Mouse (Mus musculus) adrenal gland, postnatal 14 days (tissue): Measurements from ENCODE around the gene Pls3. TPM values are rescaled to one million over a fixed set of nuclear protein-coding genes. Genes with fewer than 3 reads are reported as not detected.
"Not testable (repeated sequence)": the region's sequence is repeated elsewhere in the genome, so short reads cannot be mapped to it uniquely, and the experiment has no call there.

Source experiments
- DNase-seq: peaks from one replicate; pipeline ENCODE4 v3.0.0; 2021; ENCODE audit warnings: mixed read lengths
- total RNA-seq: library from RNA; stranded (reverse); gene quantifications from 2 replicates; pipeline ENCODE4 v1.2.3, GENCODE M21; 2021

Pls3 gene
- total RNA-seq, 1 experiment from 2014 or later: 61.5 TPM

DNA sequence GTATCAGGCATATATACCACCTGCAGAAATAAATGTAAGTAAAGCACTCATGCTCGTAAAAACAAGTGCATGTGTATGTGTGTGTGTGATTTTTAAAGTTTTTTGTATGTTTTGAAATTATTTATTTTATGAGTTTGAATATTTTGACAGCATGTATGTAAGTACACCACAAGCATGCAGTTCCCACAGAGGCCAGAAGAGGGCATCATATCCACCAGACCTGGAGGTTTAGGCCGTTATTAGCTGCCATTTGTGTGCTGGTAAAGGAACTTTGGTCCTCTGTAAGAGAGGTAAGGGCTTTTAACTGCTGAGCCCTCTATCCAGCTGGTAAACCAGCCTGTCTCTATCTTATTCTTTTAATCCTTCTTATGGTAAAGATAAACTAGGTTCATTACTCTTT, 97.5 kb downstream of the Pls3 start:
- DNase-seq: peak; percentile 23

DNA sequence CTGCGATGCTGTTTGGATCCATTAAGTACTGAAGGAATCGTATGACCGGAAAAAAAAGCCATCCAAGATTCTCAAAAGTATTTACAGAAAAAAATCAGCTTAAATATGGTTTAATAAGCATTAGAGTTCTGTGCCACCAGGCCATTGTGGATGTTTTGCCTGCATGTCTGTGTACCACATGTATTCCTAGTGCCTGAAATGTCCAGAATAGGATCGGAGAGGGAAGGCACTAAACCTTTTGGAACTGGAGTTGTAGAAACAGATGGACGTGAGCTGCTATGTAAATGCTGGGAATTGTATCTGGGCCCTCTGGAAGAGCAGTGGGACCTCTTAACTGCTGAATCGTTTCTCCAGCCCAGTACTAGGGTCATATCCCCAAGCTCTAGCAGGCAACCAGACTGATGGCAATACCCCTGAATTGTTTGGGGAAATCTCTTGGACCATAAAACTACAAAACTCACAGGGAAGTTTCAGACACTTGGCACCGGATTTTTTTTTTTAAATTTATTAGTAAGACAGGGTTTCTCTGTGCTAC, 110.1 kb downstream of the Pls3 start:
- peak; percentile 4 for DNase-seq

DNA sequence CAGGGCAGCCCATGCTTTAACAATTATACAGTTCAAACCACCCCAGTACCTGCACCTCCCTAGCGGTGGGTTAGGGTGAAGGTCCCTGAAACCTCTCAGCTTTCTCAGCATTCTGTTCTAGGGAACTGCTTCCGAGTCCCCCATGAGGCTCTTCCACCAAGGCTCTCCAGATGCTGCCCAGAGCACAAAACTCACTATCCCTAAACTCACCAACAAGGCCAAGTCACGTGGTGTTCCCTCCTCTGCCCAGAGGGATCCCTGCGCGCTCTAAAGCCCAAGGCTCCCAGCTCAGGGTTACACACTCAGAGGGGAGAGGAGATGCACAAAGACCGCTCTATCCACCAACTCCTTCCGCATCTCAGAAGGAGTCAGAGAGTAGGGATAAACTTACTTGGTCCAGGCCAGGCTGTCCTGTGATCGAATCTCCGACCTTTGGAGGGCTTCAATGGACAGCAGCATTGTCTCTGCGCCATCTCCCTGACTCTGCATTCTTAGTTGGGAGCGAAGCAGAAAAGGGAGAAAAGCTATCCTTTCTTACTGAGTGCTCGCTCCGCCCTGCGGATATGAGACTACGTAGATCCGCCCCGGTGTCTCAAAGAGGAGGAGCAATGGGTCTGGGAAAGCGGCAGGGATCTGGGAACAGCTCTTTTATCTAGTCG, 110.7 kb downstream of the Pls3 start:
- DNase-seq: peak; percentile 76

DNA sequence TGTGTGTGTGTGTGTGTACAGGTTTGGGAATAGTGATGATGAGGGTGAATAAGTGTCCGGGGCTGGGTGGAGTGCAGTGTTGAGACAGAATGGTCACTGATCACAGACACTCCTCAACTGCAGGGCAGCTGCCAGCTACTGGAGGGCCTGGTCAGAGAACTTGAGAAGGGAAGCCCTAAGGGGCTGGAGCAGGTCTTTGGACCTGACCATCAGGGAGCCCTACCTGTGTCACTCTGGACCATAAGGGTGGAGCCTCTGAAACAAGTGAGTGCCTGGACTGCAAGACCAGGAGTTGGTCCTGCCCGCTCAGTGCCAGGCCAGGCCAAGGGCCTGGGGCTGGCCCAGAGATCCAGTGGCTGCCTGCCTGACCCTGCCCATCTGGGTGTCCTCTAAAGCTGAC, 115.5 kb downstream of the Pls3 start:
- not testable (repeated sequence) for DNase-seq

DNA sequence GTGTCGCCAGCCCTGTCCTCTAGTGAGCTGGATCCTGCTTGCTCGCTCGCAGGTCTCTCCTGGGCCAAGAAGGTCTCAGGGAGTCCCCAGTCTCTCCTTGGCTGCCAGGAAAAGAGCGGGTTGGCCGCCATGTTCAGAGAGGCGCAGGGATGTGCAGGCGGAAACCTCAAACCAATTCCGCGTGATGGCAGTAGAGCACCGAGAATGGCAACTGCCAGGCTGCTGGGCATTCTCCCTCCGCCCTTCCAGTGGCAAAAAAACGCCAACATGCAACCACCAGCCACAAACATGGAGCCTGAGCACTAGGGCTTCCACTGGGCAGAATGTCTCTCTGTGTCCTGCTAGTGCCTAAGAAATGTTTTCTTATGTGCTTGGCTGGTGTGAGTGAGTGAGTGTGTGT, 115.9 kb downstream of the Pls3 start:
- peak; percentile 88 for DNase-seq

DNA sequence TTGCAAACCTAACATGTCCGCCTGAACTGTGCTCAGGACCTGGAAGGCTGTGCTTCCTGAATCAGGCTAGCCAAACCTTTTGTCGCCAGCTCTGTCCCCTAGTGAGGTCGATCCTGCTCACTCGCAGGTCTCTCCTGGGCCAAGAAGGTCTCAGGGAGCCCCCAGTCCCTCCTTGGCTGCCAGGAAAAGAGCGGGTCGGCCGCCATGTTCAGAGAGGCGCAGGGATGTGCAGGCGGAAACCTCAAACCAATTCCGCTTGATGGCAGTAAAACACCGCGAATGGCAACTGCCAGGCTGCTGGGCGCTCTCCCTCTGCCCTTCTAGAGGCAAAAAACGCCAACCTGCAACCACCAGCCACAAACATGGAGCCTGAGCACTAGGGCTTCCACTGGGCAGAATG, 117.0 kb downstream of the Pls3 start:
- peak; percentile 75 for DNase-seq

DNA sequence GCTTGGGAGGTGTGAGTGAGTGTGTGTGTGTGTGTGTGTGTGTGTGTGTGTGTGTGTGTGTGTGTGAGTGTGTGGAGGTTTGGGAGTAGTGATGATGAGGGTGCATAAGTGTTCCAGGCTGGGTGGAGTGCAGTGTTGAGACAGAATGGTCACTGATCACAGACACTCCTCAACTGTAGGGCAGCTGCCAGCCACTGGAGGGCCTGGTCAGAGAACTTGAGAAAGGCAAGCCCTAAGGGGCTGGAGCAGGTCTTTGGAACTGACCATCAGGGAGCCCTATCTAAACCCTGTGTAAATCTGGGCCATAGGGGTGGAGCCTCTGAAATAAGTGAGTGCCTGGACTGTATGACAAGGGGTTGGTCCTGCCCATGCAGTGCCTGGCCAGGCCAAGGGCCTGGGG, 120.5 kb downstream of the Pls3 start:
- DNase-seq: peak; percentile 19

DNA sequence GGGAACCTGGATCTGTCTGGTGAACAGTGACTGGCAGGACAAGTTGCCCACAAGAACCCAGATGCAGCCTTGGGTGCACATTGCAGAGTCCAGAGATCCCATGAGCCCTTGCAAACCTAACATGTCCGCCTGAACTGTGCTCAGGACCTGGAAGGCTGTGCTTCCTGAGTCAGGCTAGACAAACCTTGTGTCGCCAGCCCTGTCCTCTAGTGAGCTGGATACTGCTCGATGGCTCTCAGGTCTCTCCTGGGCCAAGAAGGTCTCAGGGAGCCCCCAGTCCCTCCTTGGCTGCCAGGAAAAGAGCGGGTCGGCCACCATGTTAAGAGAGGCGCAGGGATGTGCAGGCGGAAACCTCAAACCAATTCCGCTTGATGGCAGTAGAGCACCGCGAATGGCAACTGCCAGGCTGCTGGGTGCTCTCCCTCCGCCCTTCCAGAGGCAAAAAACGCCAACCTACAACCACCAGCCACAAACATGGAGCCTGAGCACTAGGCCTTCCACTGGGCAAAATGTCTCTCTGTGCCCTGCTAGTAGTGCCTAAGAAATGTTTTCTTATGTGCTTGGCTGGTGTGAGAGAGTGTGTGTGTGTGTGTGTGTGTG, 124.8 kb downstream of the Pls3 start:
- DNase-seq: peak; percentile 65

DNA sequence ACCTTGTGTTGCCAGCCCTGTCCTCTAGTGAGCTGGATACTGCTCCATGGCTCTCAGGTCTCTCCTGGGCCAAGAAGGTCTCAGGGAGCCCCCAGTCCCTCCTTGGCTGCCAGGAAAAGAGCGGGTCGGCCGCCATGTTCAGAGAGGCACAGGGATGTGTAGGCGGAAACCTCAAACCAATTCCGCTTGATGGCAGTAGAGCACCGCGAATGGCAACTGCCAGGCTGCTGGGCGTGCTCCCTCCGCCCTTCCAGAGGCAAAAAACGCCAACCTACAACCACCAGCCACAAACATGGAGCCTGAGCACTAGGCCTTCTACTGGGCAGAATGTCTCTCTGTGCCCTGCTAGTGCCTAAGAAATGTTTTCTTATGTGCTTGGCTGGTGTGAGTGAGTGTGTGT, 125.7 kb downstream of the Pls3 start:
- DNase-seq: peak; percentile 79

DNA sequence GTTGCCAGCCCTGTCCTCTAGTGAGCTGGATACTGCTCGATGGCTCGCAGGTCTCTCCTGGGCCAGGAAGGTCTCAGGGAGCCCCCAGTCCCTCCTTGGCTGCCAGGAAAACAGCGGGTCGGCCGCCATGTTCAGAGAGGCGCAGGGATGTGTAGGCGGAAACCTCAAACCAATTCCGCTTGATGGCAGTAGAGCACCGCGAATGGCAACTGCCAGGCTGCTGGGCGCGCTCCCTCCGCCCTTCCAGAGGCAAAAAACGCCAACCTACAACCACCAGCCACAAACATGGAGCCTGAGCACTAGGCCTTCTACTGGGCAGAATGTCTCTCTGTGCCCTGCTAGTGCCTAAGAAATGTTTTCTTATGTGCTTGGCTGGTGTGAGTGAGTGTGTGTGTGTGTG, 130.5 kb downstream of the Pls3 start:
- peak; percentile 84 for DNase-seq

DNA sequence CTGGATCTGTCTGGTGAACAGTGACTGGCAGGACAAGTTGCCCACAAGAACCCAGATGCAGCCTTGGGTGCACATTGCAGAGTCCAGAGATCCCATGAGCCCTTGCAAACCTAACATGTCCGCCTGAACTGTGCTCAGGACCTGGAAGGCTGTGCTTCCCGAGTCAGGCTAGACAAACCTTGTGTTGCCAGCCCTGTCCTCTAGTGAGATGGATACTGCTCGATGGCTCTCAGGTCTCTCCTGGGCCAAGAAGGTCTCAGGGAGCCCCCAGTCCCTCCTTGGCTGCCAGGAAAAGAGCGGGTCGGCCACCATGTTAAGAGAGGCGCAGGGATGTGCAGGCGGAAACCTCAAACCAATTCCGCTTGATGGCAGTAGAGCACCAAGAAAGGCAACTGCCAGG, 135.5 kb downstream of the Pls3 start:
- DNase-seq: peak; percentile 6
